Mouse (Mus musculus) cortical plate, adult 2 months (tissue): Measurements from ENCODE around the gene Rinl.

Experiments
- CTCF ChIP-seq: fragments of 200-500 bp; IDR thresholded peaks from 2 replicates; pipeline ENCODE4 v1.5.1; 2011; ENCODE audit warnings: mild to moderate bottlenecking, control low read depth, low read length; ENCODE audit not compliant: insufficient read depth; ENCODE audit errors: extremely low read depth
- POLR2A ChIP-seq: fragments of 200-500 bp; IDR thresholded peaks from 2 replicates; pipeline ENCODE4 v1.6.1; 2011; ENCODE audit warnings: mild to moderate bottlenecking, low read length, control low read depth; ENCODE audit not compliant: insufficient read depth; ENCODE audit errors: extremely low read depth

DNA sequence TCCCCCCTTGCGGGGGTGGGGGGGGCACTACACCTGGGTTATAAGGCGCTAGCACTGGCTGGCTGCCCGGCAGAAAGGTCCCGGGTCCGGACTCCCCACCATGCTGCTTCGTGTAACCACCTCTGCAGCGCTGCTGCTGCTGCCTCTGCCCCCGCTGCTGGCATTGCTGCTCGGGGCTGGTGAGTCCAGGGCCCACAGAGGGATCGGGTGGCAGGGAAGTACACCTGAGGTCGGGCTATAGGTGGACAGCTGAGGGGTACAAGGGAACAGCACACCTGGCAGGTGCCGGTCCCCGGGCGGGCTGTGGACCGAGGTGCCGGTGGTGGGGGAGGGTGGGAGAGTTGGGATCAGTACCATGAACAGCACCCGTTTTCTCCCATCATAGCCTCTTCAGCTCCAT, 32.7 kb upstream of the Rinl start, which contains the start of gene Ccer2:
- no peak for TF ChIP-seq POLR2A
- TF ChIP-seq CTCF: no peak
